Mouse (Mus musculus) bone marrow, adult 2 months (tissue): ENCODE data around the gene Efcab12.
"Not testable (repeated sequence)": the region's sequence is repeated elsewhere in the genome, so short reads cannot be mapped to it uniquely, and the experiment has no call there.

Experiments
- CTCF ChIP-seq: fragments of 200-500 bp; IDR thresholded peaks from 2 replicates; pipeline ENCODE4 v1.5.1; 2011; ENCODE audit warnings: low read length, control low read depth; ENCODE audit not compliant: control insufficient read depth, insufficient read depth
- POLR2A ChIP-seq: fragments of 200-500 bp; IDR thresholded peaks from 2 replicates; pipeline ENCODE4 v1.6.1; 2011; ENCODE audit warnings: low read depth, mild to moderate bottlenecking, control low read depth, low read length, borderline replicate concordance; ENCODE audit not compliant: control insufficient read depth

GRCm38 (mm10) chr6:115867157-115867556 is 28.9 kb upstream of the Efcab12 start:
- TF ChIP-seq CTCF, POLR2A: not testable (repeated sequence)
